Mouse (Mus musculus) liver, adult 2 months (tissue): ENCODE measurements around the gene Mybbp1a. TPM values are rescaled to one million over a fixed set of nuclear protein-coding genes. Genes with fewer than 3 reads are reported as not detected.

ENCODE experiments used
- DNase-seq: peaks from one replicate; pipeline ENCODE4 v3.0.0-alpha.2; 2011; ENCODE audit warnings: low read depth, low spot score; ENCODE audit errors: extremely low read depth
- H3K27ac ChIP-seq: fragments of 200-500 bp; replicated peaks from 2 replicates; pipeline ENCODE4 v1.5.1; 2012; ENCODE audit warnings: low read depth, mild to moderate bottlenecking, control low read depth, inconsistent platforms, low read length; ENCODE audit not compliant: insufficient read depth
- H3K27me3 ChIP-seq: fragments of 200-500 bp; 2 replicates; pipeline ENCODE4 v1.6.1; 2012; ENCODE audit warnings: mild to moderate bottlenecking, moderate library complexity, low read length, inconsistent platforms; ENCODE audit not compliant: control insufficient read depth, insufficient read depth
- H3K36me3 ChIP-seq: fragments of 200-500 bp; 2 replicates; pipeline ENCODE4 v1.6.1; 2012; ENCODE audit warnings: low read length, inconsistent platforms; ENCODE audit not compliant: control insufficient read depth, insufficient read depth
- H3K4me1 ChIP-seq: fragments of 200-500 bp; 2 replicates; pipeline ENCODE4 v1.6.1; 2011; ENCODE audit warnings: low read length; ENCODE audit not compliant: control insufficient read depth, insufficient read depth
- H3K4me3 ChIP-seq: fragments of 200-500 bp; 2 replicates; pipeline ENCODE4 v1.5.1; 2011; ENCODE audit warnings: low read depth, mild to moderate bottlenecking, control low read depth, low read length, moderate library complexity; ENCODE audit not compliant: insufficient read depth
- H3K79me2 ChIP-seq: fragments of 200-500 bp; 2 replicates; pipeline ENCODE4 v1.6.1; 2012; ENCODE audit warnings: inconsistent platforms, mild to moderate bottlenecking, low read length, moderate library complexity; ENCODE audit not compliant: control insufficient read depth, insufficient read depth
- H3K9ac ChIP-seq: fragments of 200-500 bp; 2 replicates; pipeline ENCODE4 v1.6.1; 2012; ENCODE audit warnings: low read depth, mild to moderate bottlenecking, control low read depth, inconsistent platforms, low read length
- CTCF ChIP-seq: fragments of 200-500 bp; IDR thresholded peaks from 2 replicates; pipeline ENCODE4 v1.5.1; 2011; ENCODE audit warnings: low read depth, low read length, control low read depth
- POLR2A ChIP-seq: fragments of 200-500 bp; IDR thresholded peaks from 2 replicates; pipeline ENCODE4 v1.6.1; 2011; ENCODE audit warnings: low read length, control low read depth; ENCODE audit not compliant: insufficient read depth; ENCODE audit errors: extremely low read depth
- WGBS: fragments of 180-500 bp; shearing (Covaris S2); methylation state at CpG from one replicate; pipeline ENCODE4 v1.1.7; 2018; 5-methylcytosine and 5-hydroxymethylcytosine counted together
- polyA plus RNA-seq: library from polyadenylated mRNA; depleted of rRNA; stranded (reverse); fragments of >200 nt; gene quantifications from 2 replicates; pipeline ENCODE4 v1.2.3, GENCODE M21; 2012
- total RNA-seq: library from RNA; depleted of rRNA; stranded (reverse); fragments of >200 nt; gene quantifications from 2 replicates; pipeline ENCODE4 v1.2.3, GENCODE M21; 2014

Gene Mybbp1a
- total and polyA plus RNA-seq, 2 experiments: 13.7 to 21.6 TPM

DNA sequence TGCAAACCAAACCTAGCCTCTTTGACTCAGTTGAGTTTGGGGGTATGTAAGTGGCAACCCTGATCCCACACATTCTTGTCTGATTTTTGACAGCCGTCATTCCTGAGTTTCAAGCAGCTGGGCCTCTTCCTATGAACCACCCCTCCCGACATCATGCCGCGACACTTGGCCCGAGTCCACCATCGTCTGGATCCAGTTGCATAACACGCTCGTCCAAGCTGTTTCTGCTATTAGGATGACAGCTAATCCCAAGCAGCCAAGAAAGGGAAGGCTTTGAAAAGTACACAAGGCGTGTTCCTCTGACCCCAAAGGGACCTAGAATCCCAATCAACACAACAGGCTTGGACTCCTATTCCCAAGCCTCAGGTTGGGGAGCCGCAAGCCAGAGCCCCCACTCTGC lies 44.1 kb upstream of the Mybbp1a start:
- TF ChIP-seq CTCF: no peak
- H3K27ac ChIP-seq: no peak overlapping the region
- WGBS: 49% methylated on average over 10 of the region's 10 CpGs
- peak; percentile 24 for DNase-seq
- no peaks in the 10 kb centered on the region for H3K79me2 ChIP-seq
- H3K4me3 ChIP-seq: no peak overlapping the region
- no peaks in the 10 kb centered on the region for H3K36me3 ChIP-seq
- H3K27me3 ChIP-seq: no peaks in the 10 kb centered on the region
- no peaks in the 10 kb centered on the region; the same call in 1 of the 2 replicates for H3K4me1 ChIP-seq
- no peak overlapping the region for H3K9ac ChIP-seq

- H3K36me3 ChIP-seq: no peaks in the 10 kb centered on the region
- no peaks in the 10 kb centered on the region for H3K79me2 ChIP-seq
- DNase-seq: no peak
- no peak overlapping the region for H3K27ac ChIP-seq
- H3K27me3 ChIP-seq: no peaks in the 10 kb centered on the region
- no peaks in the 10 kb centered on the region; the same call in 1 of the 2 replicates for H3K4me1 ChIP-seq
- no peak overlapping the region for H3K9ac ChIP-seq
- 91% methylated on average over 8 of the region's 8 CpGs for WGBS
- H3K4me3 ChIP-seq: no peak overlapping the region
- TF ChIP-seq POLR2A: no peak
- no peak for TF ChIP-seq CTCF
Measured at GRCm38 (mm10) chr11:72397811-72398525, 43.2 kb upstream of the Mybbp1a start.

- Histone ChIP-seq H3K36me3 (no peaks in the 10 kb centered on the region), H3K79me2 (no peaks in the 10 kb centered on the region), H3K4me3 (no peak overlapping the region), H3K9ac (no peak overlapping the region), H3K27me3 (no peaks in the 10 kb centered on the region), H3K27ac (no peak overlapping the region), H3K4me1 (no peaks in the 10 kb centered on the region; the same call in 1 of the 2 replicates)
- 95% methylated on average over 12 of the region's 12 CpGs for WGBS
- no peak for DNase-seq
- no peak for TF ChIP-seq CTCF
- no peak for TF ChIP-seq POLR2A
Measured at GRCm38 (mm10) chr11:72401068-72401467, 40.1 kb upstream of the Mybbp1a start.

- Histone ChIP-seq H3K36me3 (no peaks in the 10 kb centered on the region), H3K27ac (no peak overlapping the region), H3K4me3 (no peak overlapping the region), H3K9ac (no peak overlapping the region), H3K79me2 (no peaks in the 10 kb centered on the region), H3K4me1 (no peaks in the 10 kb centered on the region), H3K27me3 (no peaks in the 10 kb centered on the region)
- WGBS: 81% methylated on average over 5 of the region's 5 CpGs
- no peak for TF ChIP-seq CTCF
- TF ChIP-seq POLR2A: no peak
- no peak for DNase-seq
Measured at GRCm38 (mm10) chr11:72402017-72402416, 39.1 kb upstream of the Mybbp1a start.

DNA sequence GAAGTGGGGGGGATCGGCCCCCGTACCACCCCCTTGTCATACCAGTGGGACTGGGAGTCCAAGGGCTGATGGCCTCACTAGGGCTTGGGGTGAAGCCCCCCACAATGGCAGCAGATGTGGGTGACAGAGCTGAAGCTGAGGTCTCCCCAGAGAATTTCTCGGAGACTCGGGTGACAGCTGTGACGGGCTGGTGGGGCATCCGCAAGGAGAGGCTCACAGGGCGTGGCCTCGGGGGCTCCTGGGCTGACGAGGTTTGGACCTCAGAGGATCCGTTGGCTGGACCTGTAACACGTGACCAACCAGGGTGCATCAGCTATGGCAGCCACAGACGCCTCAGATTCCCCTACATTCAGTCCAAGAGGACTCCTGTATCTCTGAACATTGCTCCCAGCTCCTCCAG lies 38.2 kb upstream of the Mybbp1a start:
- no peaks in the 10 kb centered on the region for H3K27me3 ChIP-seq
- 96% methylated on average over 12 of the region's 12 CpGs for WGBS
- H3K79me2 ChIP-seq: no peaks in the 10 kb centered on the region
- TF ChIP-seq POLR2A (no peak), CTCF (no peak)
- H3K36me3 ChIP-seq: no peaks in the 10 kb centered on the region
- no peak overlapping the region for H3K9ac ChIP-seq
- DNase-seq: no peak
- no peaks in the 10 kb centered on the region for H3K4me1 ChIP-seq
- no peak overlapping the region for H3K27ac ChIP-seq
- H3K4me3 ChIP-seq: no peak overlapping the region

- H3K9ac ChIP-seq: no peak overlapping the region
- TF ChIP-seq CTCF: no peak
- H3K36me3 ChIP-seq: no peaks in the 10 kb centered on the region
- no peak overlapping the region for H3K4me3 ChIP-seq
- 73% methylated on average over 4 of the region's 4 CpGs for WGBS
- H3K79me2 ChIP-seq: no peaks in the 10 kb centered on the region
- no peaks in the 10 kb centered on the region for H3K27me3 ChIP-seq
- H3K4me1 ChIP-seq: no peaks in the 10 kb centered on the region
- DNase-seq: no peak
- no peak overlapping the region for H3K27ac ChIP-seq
Measured at GRCm38 (mm10) chr11:72405532-72405931, 35.6 kb upstream of the Mybbp1a start.
